Mouse (Mus musculus) cerebellum, adult 2 months (tissue): ENCODE data around the gene Ptprcap. TPM values are rescaled to one million over a fixed set of nuclear protein-coding genes. Genes with fewer than 3 reads are reported as not detected.

Experiments
- DNase-seq, 2 experiments: peaks; one replicate each; pipeline ENCODE4 v3.0.0; 2021
- H3K27ac ChIP-seq: fragments of 200-500 bp; 2 replicates; pipeline ENCODE4 v1.5.1; 2012; ENCODE audit warnings: low read length, control low read depth, inconsistent platforms; ENCODE audit not compliant: insufficient read depth
- H3K27me3 ChIP-seq: fragments of 200-500 bp; 2 replicates; pipeline ENCODE4 v1.6.1; 2012; ENCODE audit warnings: inconsistent platforms, mild to moderate bottlenecking, low read length, moderate library complexity; ENCODE audit not compliant: control insufficient read depth, insufficient read depth
- H3K4me1 ChIP-seq: fragments of 200-500 bp; 2 replicates; pipeline ENCODE4 v1.6.1; 2011; ENCODE audit warnings: low read length; ENCODE audit not compliant: control insufficient read depth, insufficient read depth
- H3K4me3 ChIP-seq: fragments of 200-500 bp; replicated peaks from 2 replicates; pipeline ENCODE3; 2011; ENCODE audit warnings: mild to moderate bottlenecking, low read depth, low read length, control low read depth; ENCODE audit not compliant: insufficient read depth
- CTCF ChIP-seq: fragments of 200-500 bp; IDR thresholded peaks from 2 replicates; pipeline ENCODE4 v1.5.1; 2011; ENCODE audit warnings: low read depth, mild to moderate bottlenecking, control low read depth, low read length, moderate library complexity, borderline replicate concordance; ENCODE audit not compliant: insufficient read depth
- POLR2A ChIP-seq: fragments of 200-500 bp; IDR thresholded peaks from 2 replicates; pipeline ENCODE4 v1.6.1; 2011; ENCODE audit warnings: low read length, control low read depth, borderline replicate concordance; ENCODE audit not compliant: insufficient read depth
- WGBS: fragments of 180-500 bp; shearing (Covaris S2); methylation state at CpG from one replicate; pipeline ENCODE4 v1.1.7; 2018; 5-methylcytosine and 5-hydroxymethylcytosine counted together
- polyA plus RNA-seq: library from polyadenylated mRNA; depleted of rRNA; stranded (reverse); fragments of >200 nt; gene quantifications from 2 replicates; pipeline ENCODE4 v1.2.3, GENCODE M21; 2012

Gene Ptprcap
- polyA plus RNA-seq, 1 experiment = 0.98 TPM

DNA sequence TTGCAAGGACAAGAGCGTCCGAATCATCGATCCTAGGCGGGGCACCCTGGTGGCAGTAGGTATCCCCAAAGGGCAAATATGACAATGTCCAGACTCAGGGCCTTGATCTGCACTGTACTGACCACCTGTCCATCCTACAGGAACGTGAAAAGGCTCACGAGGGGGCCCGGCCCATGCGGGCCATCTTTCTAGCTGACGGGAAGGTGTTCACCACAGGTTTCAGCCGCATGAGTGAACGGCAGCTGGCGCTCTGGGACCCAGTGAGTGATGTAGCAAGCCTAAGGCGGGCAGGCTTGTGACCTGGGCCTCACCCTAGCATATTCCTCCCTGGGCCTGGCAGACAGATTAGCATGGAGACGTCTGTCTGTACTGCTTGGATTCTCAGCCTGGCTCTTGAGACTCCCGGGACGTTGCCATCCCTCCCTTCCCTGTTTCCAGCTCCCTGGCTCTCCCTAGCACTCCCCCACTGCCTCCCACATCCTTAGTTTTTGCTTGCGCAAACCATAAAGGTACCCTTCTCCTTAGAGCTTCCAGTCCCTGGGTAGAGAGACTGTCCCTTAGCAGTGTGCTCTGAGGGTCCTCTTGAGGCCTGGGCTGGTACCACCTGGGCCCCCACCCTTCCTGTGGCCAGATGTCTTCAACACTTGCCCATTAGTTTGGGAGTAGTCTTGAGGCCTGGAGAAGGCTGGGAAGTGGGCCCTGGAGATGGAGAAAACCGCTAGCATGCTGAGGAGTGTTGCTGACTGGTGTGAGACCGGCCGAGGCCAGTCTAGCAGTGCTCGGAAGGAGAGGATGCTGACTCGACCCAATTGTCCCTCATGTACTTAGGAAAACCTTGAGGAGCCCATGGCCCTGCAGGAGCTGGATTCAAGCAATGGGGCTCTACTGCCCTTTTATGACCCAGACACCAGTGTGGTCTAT, 2.6 kb upstream of the Ptprcap start:
- TF ChIP-seq POLR2A (no peak), CTCF (no peak)
- Histone ChIP-seq H3K27me3 (no peaks in the 10 kb centered on the region), H3K27ac (no peak overlapping the region), H3K4me3 (no peak overlapping the region), H3K4me1 (peaks cover 47% of the 10 kb centered on the region)
- DNase-seq = peak in 1 of 2 experiments; percentile 10
- 81% methylated on average over 22 of the region's 22 CpGs for WGBS

- Histone ChIP-seq H3K4me1 (peaks cover 47% of the 10 kb centered on the region), H3K27ac (no peak overlapping the region), H3K4me3 (no peak overlapping the region), H3K27me3 (no peaks in the 10 kb centered on the region)
- peak in 1 of 2 experiments; percentile 21 for DNase-seq
- WGBS = 63% methylated on average over 5 of the region's 5 CpGs
- TF ChIP-seq POLR2A (no peak), CTCF (no peak)
Measured at GRCm38 (mm10) chr19:4151488-4151860, 1.9 kb upstream of the Ptprcap start.

DNA sequence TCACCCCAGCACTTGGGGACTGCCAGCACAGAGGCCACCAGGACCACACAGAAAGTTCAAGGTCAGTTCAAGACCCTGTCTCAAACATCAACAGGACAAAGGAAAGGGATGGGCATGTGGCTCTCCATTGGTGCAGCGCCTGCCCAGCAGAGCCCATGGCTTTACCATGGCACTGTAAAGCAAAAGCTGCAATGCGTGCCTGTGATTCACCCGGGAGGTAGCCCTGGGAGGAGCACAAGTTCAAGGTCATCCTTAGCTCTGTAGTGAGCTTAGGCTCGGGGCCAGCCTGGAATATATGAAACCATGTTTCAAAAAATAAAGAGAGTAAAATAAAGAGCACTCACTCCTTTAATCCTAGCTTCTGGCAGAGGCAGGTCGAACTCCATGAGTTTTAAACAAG, 1.5 kb upstream of the Ptprcap start:
- 90% methylated on average over 5 of the region's 5 CpGs for WGBS
- peak in 1 of 2 experiments; percentile 10 for DNase-seq
- Histone ChIP-seq H3K27me3 (no peaks in the 10 kb centered on the region), H3K4me1 (peaks cover 44% of the 10 kb centered on the region), H3K4me3 (no peak overlapping the region), H3K27ac (no peak overlapping the region)
- TF ChIP-seq POLR2A (no peak), CTCF (no peak)

DNA sequence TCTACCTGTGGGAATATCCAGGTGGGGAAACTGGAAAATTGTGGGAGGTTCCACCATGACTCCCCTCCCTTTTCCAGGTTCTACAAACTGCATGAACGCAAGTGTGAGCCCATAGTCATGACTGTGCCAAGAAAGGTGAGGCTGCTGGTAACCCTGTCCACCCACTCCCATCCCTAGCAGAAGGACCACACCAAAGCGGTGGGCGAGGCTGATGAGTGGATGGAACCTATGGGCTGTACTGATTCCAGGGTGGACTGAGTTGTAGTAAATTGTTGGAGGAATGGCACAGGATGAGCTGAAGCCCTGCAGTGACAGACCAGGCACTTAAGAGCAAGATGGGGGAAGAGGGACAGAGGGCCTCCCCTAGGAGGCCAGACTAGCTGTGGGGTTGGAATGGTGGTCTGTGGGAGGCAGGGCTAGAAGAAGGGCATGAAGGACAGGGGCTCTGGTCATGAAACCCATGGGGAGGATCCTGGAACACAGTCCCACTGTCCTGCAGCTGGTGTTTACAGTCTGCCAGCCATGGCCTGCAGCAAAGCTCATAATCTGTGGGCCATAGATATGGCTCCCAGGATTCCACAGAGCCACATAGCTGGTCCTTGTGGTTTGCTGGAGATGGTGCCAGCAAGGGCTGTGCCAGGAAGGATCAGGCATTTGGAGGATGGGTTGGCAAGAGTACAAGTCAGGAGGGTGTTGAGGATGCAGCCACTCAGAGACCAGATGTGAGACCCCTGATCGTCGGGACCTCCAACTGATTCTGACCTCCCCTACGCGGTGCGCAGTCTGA, 766 bp upstream of the Ptprcap start:
- WGBS = 38% methylated on average over 8 of the region's 8 CpGs
- Histone ChIP-seq H3K27me3 (no peaks in the 10 kb centered on the region), H3K4me1 (peaks cover 36% of the 10 kb centered on the region), H3K27ac (peak overlapping the region; percentile 69), H3K4me3 (peak overlapping the region; percentile 6)
- TF ChIP-seq CTCF = no peak
- no peak for TF ChIP-seq POLR2A
- DNase-seq = peak in 1 of 2 experiments; percentile 24

DNA sequence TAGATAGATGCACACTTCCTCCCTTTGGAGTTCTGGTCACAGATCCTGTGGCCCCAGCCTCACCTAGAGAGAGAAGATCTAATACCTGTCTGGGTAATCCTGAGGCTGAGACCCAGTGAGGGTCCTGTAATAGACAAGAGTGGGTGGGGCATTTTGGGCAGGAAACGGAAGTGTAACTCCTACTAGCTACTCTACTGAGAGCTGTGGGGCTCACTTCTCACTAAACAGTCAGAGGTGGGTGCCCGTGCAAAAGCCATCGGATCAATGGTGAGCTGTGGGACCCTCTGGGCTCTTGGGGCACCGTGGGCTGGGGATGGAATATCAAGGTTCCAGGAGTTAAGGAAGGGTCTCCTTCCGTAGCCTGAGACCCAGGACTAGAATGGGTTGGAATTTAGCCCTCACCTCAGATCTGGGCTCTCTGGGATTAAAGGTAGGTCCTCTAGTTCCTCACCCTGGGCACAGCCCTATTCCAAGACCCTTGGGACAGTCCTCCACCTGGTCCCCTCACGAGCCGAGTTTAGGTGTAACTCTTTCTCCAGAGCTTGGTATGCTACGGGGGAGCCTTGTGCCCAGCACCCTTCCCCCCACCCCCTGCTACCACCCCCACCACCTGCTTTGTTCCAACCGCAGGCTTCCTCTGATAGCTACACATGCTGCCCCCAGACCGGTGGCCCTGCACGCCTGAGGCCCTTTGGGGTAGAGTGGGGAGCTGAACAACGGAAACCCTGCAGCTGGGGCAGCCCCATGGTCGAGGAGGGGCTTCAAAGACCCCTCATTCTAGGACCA, 1.2 kb downstream of the Ptprcap start:
- Histone ChIP-seq H3K4me1 (peaks cover 28% of the 10 kb centered on the region), H3K4me3 (no peak overlapping the region), H3K27me3 (no peaks in the 10 kb centered on the region), H3K27ac (peak overlapping the region; percentile 69)
- whole genome bisulfite sequencing = 74% methylated on average over 13 of the region's 13 CpGs
- DNase-seq = peak; percentile 13 to 26
- TF ChIP-seq POLR2A (no peak; the same call in 1 of the 2 replicates), CTCF (no peak)

DNA sequence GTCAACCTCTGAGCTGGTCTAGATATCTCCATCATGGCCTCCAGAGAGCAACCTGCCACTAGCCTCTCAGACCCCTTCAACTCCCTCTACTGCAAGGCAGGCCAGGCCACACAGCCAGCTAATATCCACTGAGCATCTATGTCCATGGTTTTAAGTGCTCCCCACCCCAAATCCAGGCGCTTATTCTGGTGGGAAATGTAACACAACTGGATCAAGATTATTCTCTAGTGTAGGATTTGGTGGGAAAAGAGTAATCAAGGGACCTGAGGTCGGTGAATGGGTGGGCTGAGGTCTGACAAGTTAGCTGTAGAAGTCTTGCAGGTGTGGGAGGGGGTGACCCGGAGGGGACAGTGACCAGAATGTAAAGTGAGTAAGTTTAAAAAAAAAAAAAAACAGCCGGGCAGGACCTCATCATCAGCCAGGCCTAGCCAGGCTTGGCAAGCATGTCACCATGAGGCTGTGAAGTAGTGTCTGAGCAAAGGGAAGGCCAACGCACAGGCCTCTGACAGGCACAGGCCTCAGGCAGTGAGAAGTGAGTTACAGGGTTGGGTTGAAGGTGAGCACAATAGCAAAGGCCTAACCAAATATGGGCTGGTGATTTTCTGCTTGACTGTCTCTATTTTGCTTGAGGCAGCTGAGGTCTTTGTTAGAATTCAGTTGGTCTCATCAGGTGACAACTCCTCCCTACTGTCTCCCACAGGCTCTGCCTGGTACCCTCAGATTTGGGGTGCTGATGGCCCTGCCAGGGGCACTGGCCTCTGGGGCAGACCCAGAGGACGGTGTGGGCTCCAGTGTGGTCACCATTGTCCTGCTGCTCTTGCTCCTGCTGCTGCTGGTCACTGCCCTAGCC, 2.0 kb downstream of the Ptprcap start:
- WGBS = 63% methylated on average over 6 of the region's 6 CpGs
- Histone ChIP-seq H3K4me1 (peaks cover 22% of the 10 kb centered on the region), H3K4me3 (no peak overlapping the region), H3K27ac (no peak overlapping the region), H3K27me3 (no peaks in the 10 kb centered on the region)
- no peak for TF ChIP-seq CTCF
- no peak for TF ChIP-seq POLR2A
- DNase-seq = peak; percentile 21 to 34
